Mouse (Mus musculus): Measurements from ENCODE around the gene Gm20820.
"Not testable (repeated sequence)": the region's sequence is repeated elsewhere in the genome, so short reads cannot be mapped to it uniquely, and the experiment has no call there.

Gene Gm20820

GRCm38 (mm10) chrY:86061472-86061871, at the start of gene Gm20820:
Gene Gm20820 (plus strand): TSS chrY:86061772.
- not testable (repeated sequence) for DNase-seq
